Mouse (Mus musculus) E14TG2a.4 (cell line): ENCODE results near the gene Btbd3.

ENCODE experiments used
- CTCF ChIP-seq: conservative IDR thresholded peaks from 2 replicates; pipeline ENCODE4 v1.5.1; 2014; ENCODE audit warnings: low read length
- POU5F1 ChIP-seq: IDR thresholded peaks from 2 replicates; pipeline ENCODE4 v1.6.1; 2014; ENCODE audit warnings: low read length, borderline replicate concordance

GRCm38 (mm10) chr2:138285811-138286210, 29.4 kb downstream of the Btbd3 start:
- TF ChIP-seq CTCF: no peak
- TF ChIP-seq POU5F1: no peak
